ENCODE assay signal across 8 mouse cellular contexts in genomic region chr13:21883407-21883806, GRCm38 (mm10). TPM values are rescaled to one million over a fixed set of nuclear protein-coding genes. Genes with fewer than 3 reads are reported as not detected.
DNase-seq lines count a peak whose midpoint lies in the region; ATAC-seq and TF ChIP-seq lines count a peak whose summit lies in the region.

No protein-coding gene starts in this region.

- H3K4me2 ChIP-seq in heart, embryonic 12.5 days, result peak overlapping the region; percentile 64
- H3K4me2 ChIP-seq in hindbrain, embryonic 12.5 days (replicated peaks), result peak overlapping the region; percentile 37

- no peaks in the 10 kb centered on the region for H3K27me3 ChIP-seq in heart, embryonic 12.5 days (replicated peaks)
- H3K27me3 ChIP-seq in E14TG2a.4 (ENCODE audit: insufficient read depth, low read length), result no peaks in the 10 kb centered on the region
- H3K27me3 ChIP-seq in hindbrain, embryonic 12.5 days, result no peaks in the 10 kb centered on the region
- no peaks in the 10 kb centered on the region for H3K27me3 ChIP-seq in midbrain, embryonic 10.5 days (ENCODE audit: low read depth, poor library complexity, severe bottlenecking)

- H3K27ac ChIP-seq in heart, embryonic 12.5 days (ENCODE audit: poor library complexity, severe bottlenecking), result no peak overlapping the region
- no peak overlapping the region for H3K27ac ChIP-seq in hindbrain, embryonic 12.5 days
- H3K27ac ChIP-seq in midbrain, embryonic 10.5 days (replicated peaks), result peak overlapping the region; percentile 65; the same call in 1 of the 2 replicates

- 29% methylated on average over 5 of the region's 5 CpGs for WGBS in heart, embryonic 12.5 days
- WGBS in hindbrain, embryonic 12.5 days, result 33% methylated on average over 5 of the region's 5 CpGs
- 38% methylated on average over 5 of the region's 5 CpGs for WGBS in midbrain, embryonic 10.5 days

- intact Hi-C loops in heart, postnatal 25 days (cut with DNase I), result no loop called here

- no peak for DNase-seq in heart, postnatal 25 days (ENCODE audit: low spot score)
- no peak for DNase-seq in midbrain, embryonic 10.5 days (ENCODE audit: low spot score)
- no peak for DNase-seq in urinary bladder, postnatal 36 days (ENCODE audit: low spot score in 2 of 2)
- no peak for DNase-seq in left cerebral cortex, adult 8-10 months (ENCODE audit: low spot score in 2 of 2)
- no peak for DNase-seq in urinary bladder, adult 18-20 months (ENCODE audit: low spot score in 2 of 2)

- H3K36me3 ChIP-seq in heart, embryonic 12.5 days, result no peaks in the 10 kb centered on the region
- H3K36me3 ChIP-seq in E14TG2a.4 (ENCODE audit: insufficient read depth, low read length), result no peaks in the 10 kb centered on the region
- no peaks in the 10 kb centered on the region for H3K36me3 ChIP-seq in hindbrain, embryonic 12.5 days
- H3K36me3 ChIP-seq in midbrain, embryonic 10.5 days, result no peaks in the 10 kb centered on the region

- peak overlapping the region; percentile 39; the same call in 1 of the 2 replicates for H3K9ac ChIP-seq in heart, embryonic 12.5 days
- no peak overlapping the region for H3K9ac ChIP-seq in hindbrain, embryonic 12.5 days

- no peaks in the 10 kb centered on the region for H3K4me1 ChIP-seq in heart, embryonic 12.5 days (replicated peaks)
- peaks cover 32% of the 10 kb centered on the region for H3K4me1 ChIP-seq in E14TG2a.4 (replicated peaks; ENCODE audit: low read depth, low read length)
- H3K4me1 ChIP-seq in hindbrain, embryonic 12.5 days, result no peaks in the 10 kb centered on the region
- peaks cover 10% of the 10 kb centered on the region for H3K4me1 ChIP-seq in midbrain, embryonic 10.5 days

- no peak for TF ChIP-seq CTCF in E14TG2a.4 (conservative IDR thresholded peaks at IDR 0.05; ENCODE audit: low read length)

- H3K4me3 ChIP-seq in heart, embryonic 12.5 days, result peak overlapping the region; percentile 57
- peak overlapping the region; percentile 86 for H3K4me3 ChIP-seq in E14TG2a.4 (replicated peaks; ENCODE audit: low read length)
- no peak overlapping the region for H3K4me3 ChIP-seq in hindbrain, embryonic 12.5 days
- peak overlapping the region; percentile 56 for H3K4me3 ChIP-seq in midbrain, embryonic 10.5 days

- no peaks in the 10 kb centered on the region for H3K9me3 ChIP-seq in heart, embryonic 12.5 days (replicated peaks)
- H3K9me3 ChIP-seq in E14TG2a.4 (ENCODE audit: low read length), result no peaks in the 10 kb centered on the region
- H3K9me3 ChIP-seq in hindbrain, embryonic 12.5 days (replicated peaks), result no peaks in the 10 kb centered on the region
- no peaks in the 10 kb centered on the region for H3K9me3 ChIP-seq in midbrain, embryonic 10.5 days (replicated peaks)

- ATAC-seq in heart, embryonic 12.5 days (ENCODE audit: insufficient number of reproducible peaks, low FRiP score), result no peak
- no peak for ATAC-seq in hindbrain, embryonic 12.5 days (ENCODE audit: low FRiP score)

RNA-seq across cellular contexts. Expression of gene Hist1h2br, which starts 49.9 kb away (rescaled TPM):
- 8.1 and 12.8 TPM in 2 replicates for polyA plus RNA-seq in heart, embryonic 12.5 days (2016; fragmentation: Nextera tagmentation; extraction: Ambion mirVana)
- 10 to 100 TPM; 35.6 to 36.4 TPM for total RNA-seq in heart, postnatal 25 days (2021)
- 14.3 and 15.1 TPM in 2 replicates for polyA plus RNA-seq in hindbrain, embryonic 12.5 days (2016; fragmentation: Nextera tagmentation; extraction: Ambion mirVana)
- 15.6 and 19.0 TPM in 2 replicates for polyA plus RNA-seq in midbrain, embryonic 10.5 days (2016; fragmentation: Nextera tagmentation; extraction: Ambion mirVana)
- 10 to 100 TPM; 26.6 to 43.8 (median 31.6) TPM for total RNA-seq in left cerebral cortex, adult 8-10 months (2022)

RNA-seq across cellular contexts. Expression of gene Hist1h2ap, which starts 50.1 kb away (rescaled TPM):
- 2,122 and 2,141 TPM in 2 replicates for polyA plus RNA-seq in heart, embryonic 12.5 days (2016; fragmentation: Nextera tagmentation; extraction: Ambion mirVana)
- total RNA-seq in heart, postnatal 25 days (2021), result 10 to 100 TPM; 21.9 to 30.1 TPM
- polyA plus RNA-seq in hindbrain, embryonic 12.5 days (2016; fragmentation: Nextera tagmentation; extraction: Ambion mirVana), result 2,700 and 3,374 TPM in 2 replicates
- 5,863 and 6,710 TPM in 2 replicates for polyA plus RNA-seq in midbrain, embryonic 10.5 days (2016; fragmentation: Nextera tagmentation; extraction: Ambion mirVana)
- 10 to 100 TPM in 2 of 4 experiments, 1 to 10 TPM in 1, not detected in 1; 7.5 to 39.9 (median 17.1) TPM for total RNA-seq in left cerebral cortex, adult 8-10 months (2022)

RNA-seq across cellular contexts. Expression of gene Hist1h4n, which starts 51.4 kb away (rescaled TPM):
- polyA plus RNA-seq in heart, embryonic 12.5 days (2016; fragmentation: Nextera tagmentation; extraction: Ambion mirVana), result 8.4 and 15.5 TPM in 2 replicates
- 10 to 100 TPM; 13.5 to 14.9 TPM for total RNA-seq in heart, postnatal 25 days (2021)
- polyA plus RNA-seq in hindbrain, embryonic 12.5 days (2016; fragmentation: Nextera tagmentation; extraction: Ambion mirVana), result 6.2 and 10.1 TPM in 2 replicates
- 7.7 and 10.8 TPM in 2 replicates for polyA plus RNA-seq in midbrain, embryonic 10.5 days (2016; fragmentation: Nextera tagmentation; extraction: Ambion mirVana)
- 10 to 100 TPM; 31.1 to 87.2 (median 44.3) TPM for total RNA-seq in left cerebral cortex, adult 8-10 months (2022)
